Mouse (Mus musculus) neural tube, embryonic 13.5 days (tissue): ENCODE measurements around the gene Pkm. TPM values are rescaled to one million over a fixed set of nuclear protein-coding genes. Genes with fewer than 3 reads are reported as not detected.
A peak's percentile ranks its signal among the peaks of the same experiment; 100 is the strongest.

Source experiments
- ATAC-seq: fragments of 200-750 bp; cut with Nextera tagmentation; 2 replicates; pipeline ENCODE4 v1.8.0; 2017; ENCODE audit warnings: low read depth, mild to moderate bottlenecking, moderate TSS enrichment, moderate library complexity
- H3K27ac ChIP-seq: fragments of 300-500 bp; sonication (generic); replicated peaks from 2 replicates; pipeline ENCODE4 v1.5.1; 2015; ENCODE audit warnings: moderate library complexity, mild to moderate bottlenecking, inconsistent platforms
- H3K27me3 ChIP-seq: fragments of 300-500 bp; sonication (generic); 2 replicates; pipeline ENCODE4 v1.6.1; 2015; ENCODE audit warnings: mild to moderate bottlenecking, inconsistent platforms
- H3K36me3 ChIP-seq: fragments of 300-500 bp; sonication (generic); 2 replicates; pipeline ENCODE4 v1.6.1; 2015; ENCODE audit warnings: mild to moderate bottlenecking, inconsistent platforms
- H3K4me1 ChIP-seq: fragments of 300-500 bp; sonication (generic); replicated peaks from 2 replicates; pipeline ENCODE4 v1.6.1; 2015; ENCODE audit warnings: inconsistent platforms
- H3K4me2 ChIP-seq: fragments of 300-500 bp; sonication (generic); 2 replicates; pipeline ENCODE4 v1.6.1; 2015; ENCODE audit warnings: inconsistent platforms, mild to moderate bottlenecking, moderate library complexity
- H3K4me3 ChIP-seq: fragments of 300-500 bp; sonication (generic); 2 replicates; pipeline ENCODE4 v1.5.1; 2015; ENCODE audit warnings: mild to moderate bottlenecking, inconsistent platforms
- H3K9ac ChIP-seq: fragments of 300-500 bp; sonication (generic); 2 replicates; pipeline ENCODE4 v1.6.1; 2015; ENCODE audit warnings: moderate library complexity, mild to moderate bottlenecking, inconsistent platforms
- H3K9me3 ChIP-seq: fragments of 300-500 bp; sonication (generic); 2 replicates; pipeline ENCODE4 v1.6.1; 2016; ENCODE audit warnings: inconsistent platforms
- WGBS: fragments of 180-500 bp; shearing (Covaris S2); methylation state at CpG from one replicate; pipeline ENCODE4 v1.1.7; 2015; 5-methylcytosine and 5-hydroxymethylcytosine counted together
- polyA plus RNA-seq: library from polyadenylated mRNA; unstranded; fragments of >200 nt; fragmentation: Nextera tagmentation; extraction: Ambion mirVana; gene quantifications from 2 replicates; pipeline ENCODE4 v1.2.1, GENCODE M21; 2015

Gene Pkm
- polyA plus RNA-seq, 1 experiment from 2014 or later = 1,094 TPM

GRCm38 (mm10) chr9:59723096-59723657 is 67.0 kb downstream of the Pkm start:
- H3K4me3 ChIP-seq = no peak overlapping the region
- H3K4me1 ChIP-seq = peaks cover 13% of the 10 kb centered on the region
- ATAC-seq = 0 out of 2 replicates have a peak, but pooled peaks have one; percentile 32
- no peaks in the 10 kb centered on the region for H3K9me3 ChIP-seq
- peak overlapping the region; percentile 56; the same call in 1 of the 2 replicates for H3K9ac ChIP-seq
- no peak overlapping the region for H3K27ac ChIP-seq
- no peaks in the 10 kb centered on the region for H3K36me3 ChIP-seq
- 0 out of 2 replicates have a peak, but pooled peaks cover 7% of the 10 kb centered on the region for H3K27me3 ChIP-seq
- peak overlapping the region; percentile 41 for H3K4me2 ChIP-seq
- WGBS = 15% methylated on average over 10 of the region's 10 CpGs

GRCm38 (mm10) chr9:59723791-59724442 is 67.7 kb downstream of the Pkm start:
- Histone ChIP-seq H3K36me3 (no peaks in the 10 kb centered on the region), H3K9me3 (no peaks in the 10 kb centered on the region), H3K27ac (no peak overlapping the region), H3K4me1 (peaks cover 13% of the 10 kb centered on the region), H3K4me2 (no peak overlapping the region), H3K27me3 (0 out of 2 replicates have a peak, but pooled peaks cover 7% of the 10 kb centered on the region), H3K9ac (no peak overlapping the region), H3K4me3 (no peak overlapping the region)
- ATAC-seq = no peak
- 66% methylated on average over 8 of the region's 8 CpGs for WGBS

GRCm38 (mm10) chr9:59725515-59725914 is 69.3 kb downstream of the Pkm start:
- 75% methylated on average over 10 of the region's 10 CpGs for WGBS
- Histone ChIP-seq H3K36me3 (no peaks in the 10 kb centered on the region), H3K4me3 (no peak overlapping the region), H3K27ac (no peak overlapping the region), H3K9me3 (no peaks in the 10 kb centered on the region), H3K4me2 (no peak overlapping the region), H3K4me1 (peaks cover 13% of the 10 kb centered on the region), H3K9ac (no peak overlapping the region), H3K27me3 (0 out of 2 replicates have a peak, but pooled peaks cover 7% of the 10 kb centered on the region)
- ATAC-seq = no peak

GRCm38 (mm10) chr9:59727569-59728286 is 71.6 kb downstream of the Pkm start:
- no peak overlapping the region for H3K9ac ChIP-seq
- H3K9me3 ChIP-seq = no peaks in the 10 kb centered on the region
- no peak overlapping the region for H3K4me3 ChIP-seq
- ATAC-seq = no peak
- WGBS = 85% methylated on average over 11 of the region's 11 CpGs
- H3K4me1 ChIP-seq = peaks cover 13% of the 10 kb centered on the region
- H3K36me3 ChIP-seq = no peaks in the 10 kb centered on the region
- H3K27ac ChIP-seq = no peak overlapping the region
- H3K4me2 ChIP-seq = no peak overlapping the region
- no peaks in the 10 kb centered on the region for H3K27me3 ChIP-seq

Other genes starting within 250 kb of the Pkm start
- 17.1 and 20.0 TPM in 2 replicates for gene Arih1, start 169.8 kb upstream of the Pkm start, polyA plus RNA-seq
- 58.6 and 63.7 TPM in 2 replicates for gene Hexa, start 116.8 kb upstream of the Pkm start, polyA plus RNA-seq
- gene Tmem202, start 116.5 kb upstream of the Pkm start, polyA plus RNA-seq = 0.24 TPM in 1 of 2 replicates, not detected in the other
- 21.7 and 24.8 TPM in 2 replicates for gene Celf6, start 78.5 kb upstream of the Pkm start, polyA plus RNA-seq
- 189 and 197 TPM in 2 replicates for gene Parp6, start 39.1 kb upstream of the Pkm start, polyA plus RNA-seq
- 1.3 and 1.9 TPM in 2 replicates for gene Gramd2, start 23.8 kb downstream of the Pkm start, polyA plus RNA-seq
- gene Senp8, start 94.3 kb downstream of the Pkm start, polyA plus RNA-seq = 12.7 and 13.2 TPM in 2 replicates
- gene Myo9a, start 94.5 kb downstream of the Pkm start, polyA plus RNA-seq = 23.4 and 26.4 TPM in 2 replicates